Mouse (Mus musculus) hindbrain, embryonic 11.5 days (tissue): ENCODE data around the gene Pax1. TPM values are rescaled to one million over a fixed set of nuclear protein-coding genes. Genes with fewer than 3 reads are reported as not detected.

Experiments
- ATAC-seq: fragments of 200-750 bp; cut with Nextera tagmentation; 2 replicates; pipeline ENCODE4 v1.8.0; 2017; ENCODE audit warnings: mild to moderate bottlenecking, moderate TSS enrichment, moderate library complexity; ENCODE audit not compliant: low FRiP score
- DNase-seq: peaks from one replicate; pipeline ENCODE4 v3.0.0-alpha.2; 2015; ENCODE audit warnings: low spot score
- H3K27ac ChIP-seq: fragments of 300-500 bp; sonication (generic); 2 replicates; pipeline ENCODE4 v1.5.1; 2014; ENCODE audit warnings: mild to moderate bottlenecking, low read depth, low read length
- H3K27me3 ChIP-seq: fragments of 300-500 bp; sonication (generic); 2 replicates; pipeline ENCODE4 v1.6.1; 2014; ENCODE audit warnings: mild to moderate bottlenecking, low read length, moderate library complexity, mixed read lengths; ENCODE audit not compliant: control insufficient read depth, insufficient read depth
- H3K36me3 ChIP-seq: fragments of 300-500 bp; sonication (generic); 2 replicates; pipeline ENCODE4 v1.6.1; 2014; ENCODE audit warnings: mild to moderate bottlenecking, low read length, moderate library complexity, mixed read lengths; ENCODE audit not compliant: control insufficient read depth, insufficient read depth
- H3K4me1 ChIP-seq: fragments of 300-500 bp; sonication (generic); replicated peaks from 2 replicates; pipeline ENCODE4 v1.6.1; 2014; ENCODE audit warnings: low read length, mixed read lengths; ENCODE audit not compliant: control insufficient read depth, insufficient read depth
- H3K4me2 ChIP-seq: fragments of 300-500 bp; sonication (generic); replicated peaks from 2 replicates; pipeline ENCODE4 v1.6.1; 2014; ENCODE audit warnings: mild to moderate bottlenecking, low read depth, low read length
- H3K4me3 ChIP-seq: fragments of 300-500 bp; sonication (generic); 2 replicates; pipeline ENCODE4 v1.5.1; 2014; ENCODE audit warnings: low read depth, low read length
- H3K9ac ChIP-seq: fragments of 300-500 bp; sonication (generic); 2 replicates; pipeline ENCODE4 v1.6.1; 2014; ENCODE audit warnings: low read depth, low read length
- H3K9me3 ChIP-seq: fragments of 300-500 bp; sonication (generic); 2 replicates; pipeline ENCODE4 v1.6.1; 2016; ENCODE audit warnings: low read length; ENCODE audit not compliant: control insufficient read depth
- WGBS: fragments of 180-500 bp; shearing (Covaris S2); extraction: QIAGEN DNeasy Blood & Tissue Kit; methylation state at CpG from one replicate; pipeline ENCODE4 v1.1.7; 2014; 5-methylcytosine and 5-hydroxymethylcytosine counted together
- polyA plus RNA-seq: library from polyadenylated mRNA; unstranded; fragments of >200 nt; fragmentation: Nextera tagmentation; extraction: Ambion mirVana; gene quantifications from 2 replicates; pipeline ENCODE4 v1.2.1, GENCODE M21; 2014

The Pax1 gene
- polyA plus RNA-seq, 1 experiment from 2014 or later, result 1.9 TPM

DNA sequence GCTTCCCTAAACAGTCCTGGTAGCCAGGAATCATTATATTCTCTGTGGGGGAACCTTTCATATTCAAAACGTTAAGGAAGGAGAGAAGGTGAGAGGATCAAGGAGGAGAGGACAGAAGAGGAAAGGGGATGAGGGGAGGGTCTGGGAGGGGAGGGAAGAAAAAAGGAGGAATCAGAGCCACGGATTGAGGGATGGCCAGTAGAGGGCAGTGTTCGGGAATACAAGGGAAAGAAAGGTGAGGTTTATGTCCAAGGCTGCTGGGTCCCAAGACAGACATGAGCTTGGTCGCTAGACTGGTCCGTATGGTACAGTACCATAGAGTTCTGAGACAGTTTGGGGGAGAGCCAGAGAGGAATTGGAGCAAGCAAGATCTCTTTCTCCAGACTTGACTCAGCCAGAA is 71.4 kb downstream of the Pax1 start:
- H3K27ac ChIP-seq, result no peak overlapping the region
- H3K9ac ChIP-seq, result no peak overlapping the region
- DNase-seq, result peak; percentile 68
- no peaks in the 10 kb centered on the region for H3K4me1 ChIP-seq
- ATAC-seq, result no peak
- H3K36me3 ChIP-seq, result no peaks in the 10 kb centered on the region
- H3K4me2 ChIP-seq, result no peak overlapping the region
- no peaks in the 10 kb centered on the region for H3K27me3 ChIP-seq
- H3K4me3 ChIP-seq, result no peak overlapping the region
- WGBS, result 32% methylated on average over 5 of the region's 5 CpGs
- H3K9me3 ChIP-seq, result no peaks in the 10 kb centered on the region

Other genes starting within 250 kb of the Pax1 start
- gene Nkx2-2, start 167.7 kb upstream of the Pax1 start, polyA plus RNA-seq, result 3.4 and 5.7 TPM in 2 replicates